Mouse (Mus musculus) erythroblast, embryonic 14.5 days (primary cell): ENCODE results near the gene Cdk5r1.

Experiments
- GATA1 ChIP-seq: IDR thresholded peaks from 2 replicates; pipeline ENCODE4 v1.6.1; 2012; ENCODE audit warnings: low read length, inconsistent platforms, mixed read lengths
- TAL1 ChIP-seq: IDR thresholded peaks from 3 replicates; pipeline ENCODE4 v1.6.1; 2012; ENCODE audit warnings: low read length, inconsistent platforms, mixed read lengths

DNA sequence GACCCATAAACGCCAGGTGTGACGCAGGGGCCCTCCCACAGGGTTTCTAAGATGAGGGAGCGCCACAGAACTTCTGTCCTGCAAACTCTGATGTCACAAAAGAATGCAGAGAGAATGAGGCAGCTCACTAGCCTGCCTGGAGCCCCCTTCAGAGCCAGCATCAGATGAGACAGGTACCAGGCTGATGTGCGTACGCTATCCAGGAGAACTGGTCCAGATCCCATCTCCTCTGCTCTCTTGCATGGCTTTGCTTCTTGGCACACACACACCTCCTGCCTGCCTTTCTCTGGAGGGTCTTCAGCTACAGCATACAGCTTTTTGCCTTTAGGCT lies 32.3 kb downstream of the Cdk5r1 start:
- TF ChIP-seq TAL1: no peak
- TF ChIP-seq GATA1: no peak
